Mouse (Mus musculus) gastrocnemius, postnatal 25 days (tissue): ENCODE data around the gene Hsd3b7. TPM values are rescaled to one million over a fixed set of nuclear protein-coding genes. Genes with fewer than 3 reads are reported as not detected.
A peak's percentile ranks its signal among the peaks of the same experiment; 100 is the strongest.

Experiments
- DNase-seq: peaks from one replicate; pipeline ENCODE4 v3.0.0; 2022
- long read RNA-seq, 2 experiments: library from polyadenylated mRNA; stranded (forward); transcript quantifications; one replicate each; pipeline ENCODE4 v2.0.0; 2021
- total RNA-seq, 2 experiments: library from RNA; stranded (reverse); gene quantifications; 1 replicate in 1 of 2; 2 replicates in 1 of 2; pipeline ENCODE4 v1.2.3; 2021

Gene Hsd3b7
- 1 to 10 TPM; 4.4 to 9.1 TPM for total RNA-seq
- long read RNA-seq, experiment 1, transcript Hsd3b7-201 (7 exons, 1,828 nt), result major isoform, 9 of 14 reads
- long read RNA-seq, experiment 1, partial matches to known transcripts, result 1 of 14 reads
- long read RNA-seq, experiment 1, other reads (novel, unspliced or antisense), result 3 of 14 reads
- long read RNA-seq, experiment 2, partial matches to known transcripts, result 3 of 6 reads
- long read RNA-seq, experiment 2, other reads (novel, unspliced or antisense), result 1 of 6 reads

DNA sequence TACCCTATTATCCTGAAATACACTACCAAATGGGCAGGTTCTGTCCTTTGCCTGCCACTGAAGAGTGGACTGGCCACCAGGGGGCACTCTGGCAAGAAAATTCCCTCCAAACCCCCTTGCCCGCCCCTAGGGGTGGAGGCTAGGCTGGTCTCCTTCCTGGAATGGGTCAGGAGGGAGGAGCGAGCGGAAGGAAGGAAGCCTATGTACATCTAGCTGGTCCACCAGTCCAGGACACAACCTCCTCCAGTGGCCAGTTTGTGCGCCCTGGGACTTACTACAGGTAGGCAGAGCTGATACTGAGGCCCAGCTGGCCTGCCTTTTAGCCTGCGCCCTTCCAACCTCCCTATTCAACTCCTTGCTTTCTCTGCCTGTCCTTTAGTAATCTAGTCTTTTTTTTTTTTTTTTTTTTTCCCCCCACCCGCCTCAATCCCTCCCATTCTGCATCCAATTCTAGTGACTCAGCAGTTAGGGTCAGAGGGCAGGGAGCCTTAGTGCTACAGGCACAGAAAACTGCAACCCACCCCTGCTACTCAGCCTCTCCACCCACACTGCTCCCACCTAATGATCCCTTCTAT lies at the start of gene Hsd3b7:
Hsd3b7 (plus strand) TSS at position 170 of the 575 bp plus-strand sequence.
- peak; percentile 89 for DNase-seq

DNA sequence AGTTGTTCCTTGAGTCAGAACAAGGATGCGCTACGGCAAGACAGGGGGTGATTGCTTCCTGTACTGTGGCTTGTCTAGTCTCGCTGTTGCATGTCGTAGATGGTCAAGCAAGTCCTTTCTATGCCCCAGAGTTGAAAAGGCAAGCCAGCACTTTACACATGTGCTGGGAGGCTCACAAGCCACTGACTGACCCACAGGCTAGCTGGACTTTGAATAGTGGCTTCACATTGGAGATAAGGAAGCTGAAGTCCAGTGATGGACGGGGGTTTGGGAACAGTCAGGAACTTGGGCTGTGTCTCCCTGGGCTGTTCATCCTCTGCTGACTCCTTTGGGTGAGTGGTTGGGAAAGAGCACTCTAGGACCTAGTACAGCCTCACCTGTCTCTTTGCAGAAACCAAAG lies 48.8 kb upstream of the Hsd3b7 start:
- DNase-seq, result no peak

DNA sequence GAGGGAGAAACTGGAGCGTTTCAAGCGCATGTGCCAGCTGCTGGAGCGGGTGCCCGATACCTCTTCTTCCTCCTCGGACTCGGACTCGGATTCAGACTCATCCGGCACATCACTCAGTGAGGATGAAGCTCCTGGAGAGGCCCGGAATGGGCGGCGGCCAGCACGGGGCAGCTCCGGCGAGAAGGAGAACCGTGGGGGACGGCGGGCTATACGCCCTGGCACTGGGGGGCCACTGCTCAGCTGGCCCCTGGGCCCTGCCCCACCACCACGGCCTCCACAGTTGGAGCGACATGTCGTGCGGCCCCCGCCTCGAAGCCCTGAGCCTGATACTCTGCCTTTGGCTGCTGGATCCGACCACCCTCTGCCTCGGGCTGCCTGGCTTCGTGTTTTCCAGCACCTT lies 48.3 kb upstream of the Hsd3b7 start:
- DNase-seq, result no peak

DNA sequence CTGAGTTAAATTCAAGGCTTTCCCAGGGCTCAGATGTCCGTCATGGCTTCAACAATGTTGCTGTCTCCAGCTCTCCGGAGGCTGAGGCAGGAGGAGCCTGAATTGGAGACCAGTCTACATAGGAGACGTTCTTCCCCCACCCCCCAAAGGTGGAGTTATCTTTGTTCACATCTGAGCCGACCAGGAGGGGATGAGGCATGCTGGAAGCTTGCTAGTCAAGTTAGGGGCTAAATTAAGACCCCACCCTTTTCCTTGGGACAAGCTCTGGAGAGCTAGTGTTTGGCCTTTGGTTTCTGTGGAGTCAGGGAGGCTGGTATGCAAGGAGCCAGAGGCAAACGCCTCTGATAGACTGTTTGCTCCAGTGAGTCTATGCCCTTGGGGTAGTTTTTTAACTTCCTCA lies 47.2 kb upstream of the Hsd3b7 start:
- no peak for DNase-seq

DNA sequence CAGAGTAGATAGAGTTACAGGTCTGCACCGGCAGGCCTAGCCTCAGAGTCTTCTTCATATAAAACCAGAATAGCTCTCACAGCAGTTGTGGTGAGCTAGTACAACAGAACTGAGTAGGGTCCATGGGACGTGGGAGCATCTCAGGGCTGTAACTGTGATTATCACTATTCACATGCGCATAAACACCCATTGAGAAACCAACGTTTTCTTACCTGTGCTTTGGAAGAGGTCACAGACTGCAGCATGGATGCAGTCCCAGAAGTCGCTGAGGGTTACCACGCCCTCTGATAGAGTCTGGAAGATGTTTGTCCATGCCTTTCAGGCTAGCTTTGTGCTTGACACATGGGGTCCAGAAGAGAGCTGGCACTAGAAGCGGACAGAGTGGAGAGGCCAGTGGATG lies 46.7 kb upstream of the Hsd3b7 start:
- DNase-seq, result no peak

DNA sequence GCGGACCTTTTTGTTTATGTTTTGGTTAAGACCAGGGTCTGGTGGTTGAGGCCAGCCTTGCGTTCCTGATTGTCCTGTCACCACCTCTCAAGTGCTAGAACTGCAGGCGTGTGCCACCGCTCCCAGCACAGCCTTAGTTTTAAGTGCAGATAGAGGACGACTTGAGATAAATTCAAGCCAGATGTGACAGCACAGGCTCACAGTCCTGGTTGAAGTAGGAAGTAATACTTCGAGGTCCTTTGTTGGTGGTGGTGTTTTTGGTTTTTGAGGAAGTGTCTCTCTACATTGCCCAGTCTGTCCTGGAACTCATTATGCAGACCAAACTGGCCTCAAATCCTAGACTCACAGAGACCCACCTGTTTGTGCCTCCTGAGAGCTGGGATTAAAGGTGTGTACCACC lies 40.7 kb upstream of the Hsd3b7 start:
- DNase-seq, result no peak

DNA sequence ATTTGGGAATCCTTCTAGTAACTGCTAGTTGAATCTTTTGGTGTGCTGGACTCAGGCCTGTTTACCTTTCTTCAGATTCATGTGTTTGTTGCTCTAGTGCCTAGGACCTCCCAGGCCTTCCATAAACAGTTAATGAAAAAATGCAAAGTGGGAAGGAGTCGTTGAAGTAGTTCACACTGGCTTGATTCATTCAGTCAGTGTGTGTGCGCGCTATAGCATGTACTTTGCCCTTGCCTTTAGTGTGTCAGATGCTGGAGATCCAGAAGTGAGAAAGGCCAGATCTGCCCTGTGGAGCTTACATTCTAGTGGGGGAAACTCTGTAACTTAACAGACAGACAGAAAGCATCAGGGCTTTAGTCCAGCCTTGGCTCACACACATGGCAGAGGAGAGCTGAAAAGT lies 39.9 kb upstream of the Hsd3b7 start:
- DNase-seq, result no peak

DNA sequence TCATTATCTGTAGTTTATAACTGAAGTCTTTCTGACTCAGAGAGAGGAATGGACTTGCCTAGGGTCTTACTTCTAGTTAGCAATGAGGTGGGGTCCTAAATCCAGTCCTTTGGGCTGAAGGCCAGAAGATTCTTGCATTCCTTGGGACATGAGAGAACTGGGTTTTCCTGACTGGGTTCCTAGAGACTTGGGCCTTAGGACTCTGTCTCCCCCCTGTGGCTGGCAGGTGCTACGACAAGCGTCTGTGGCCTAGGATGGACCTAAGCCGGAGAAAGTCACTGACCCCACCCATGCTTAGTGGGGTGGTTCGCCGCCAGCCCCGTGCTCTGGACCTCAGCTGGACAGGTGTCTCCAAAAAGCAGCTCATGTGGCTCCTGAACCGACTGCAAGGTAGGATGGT lies 39.4 kb upstream of the Hsd3b7 start:
- DNase-seq, result peak; percentile 51

DNA sequence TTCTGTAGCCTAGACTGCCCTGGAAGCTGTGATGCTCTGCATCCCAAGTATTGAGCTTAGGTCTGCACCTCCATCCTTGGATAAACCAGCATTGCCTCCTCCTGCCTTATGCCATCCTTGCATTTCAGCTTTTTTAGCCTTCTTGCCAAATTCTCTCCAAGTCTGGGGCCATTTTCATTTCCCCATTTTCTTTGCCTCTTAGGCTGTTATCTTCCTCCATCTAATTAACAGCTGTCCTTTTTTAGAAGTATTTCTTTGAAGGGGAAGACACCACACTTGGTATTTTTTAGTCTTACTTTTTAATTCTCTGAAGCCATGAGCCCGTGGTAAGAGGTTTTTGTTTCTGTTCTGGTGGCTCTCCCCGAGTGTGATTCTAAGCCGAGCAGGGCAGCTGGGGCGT lies 36.8 kb upstream of the Hsd3b7 start:
- DNase-seq, result no peak

DNA sequence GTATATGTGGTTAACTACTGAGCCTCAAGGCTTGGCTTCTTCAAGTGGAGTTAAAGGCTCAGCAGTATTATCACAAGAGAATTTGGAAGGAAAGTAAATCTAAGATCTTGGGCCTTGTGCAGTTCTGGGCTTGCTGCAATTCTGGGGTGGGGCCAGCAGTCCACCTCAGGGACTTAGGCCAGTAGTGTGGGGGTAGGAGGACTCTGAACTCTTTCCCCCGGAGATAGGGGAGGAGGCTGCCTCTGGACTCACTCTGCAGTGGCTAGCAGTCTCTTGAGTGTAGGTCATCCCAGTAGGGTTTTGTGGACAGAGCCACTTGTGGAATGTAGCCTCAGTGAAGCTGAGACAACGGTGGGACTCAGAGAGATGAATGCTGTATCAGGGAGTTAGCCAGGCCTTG lies 34.6 kb upstream of the Hsd3b7 start:
- DNase-seq, result no peak

DNA sequence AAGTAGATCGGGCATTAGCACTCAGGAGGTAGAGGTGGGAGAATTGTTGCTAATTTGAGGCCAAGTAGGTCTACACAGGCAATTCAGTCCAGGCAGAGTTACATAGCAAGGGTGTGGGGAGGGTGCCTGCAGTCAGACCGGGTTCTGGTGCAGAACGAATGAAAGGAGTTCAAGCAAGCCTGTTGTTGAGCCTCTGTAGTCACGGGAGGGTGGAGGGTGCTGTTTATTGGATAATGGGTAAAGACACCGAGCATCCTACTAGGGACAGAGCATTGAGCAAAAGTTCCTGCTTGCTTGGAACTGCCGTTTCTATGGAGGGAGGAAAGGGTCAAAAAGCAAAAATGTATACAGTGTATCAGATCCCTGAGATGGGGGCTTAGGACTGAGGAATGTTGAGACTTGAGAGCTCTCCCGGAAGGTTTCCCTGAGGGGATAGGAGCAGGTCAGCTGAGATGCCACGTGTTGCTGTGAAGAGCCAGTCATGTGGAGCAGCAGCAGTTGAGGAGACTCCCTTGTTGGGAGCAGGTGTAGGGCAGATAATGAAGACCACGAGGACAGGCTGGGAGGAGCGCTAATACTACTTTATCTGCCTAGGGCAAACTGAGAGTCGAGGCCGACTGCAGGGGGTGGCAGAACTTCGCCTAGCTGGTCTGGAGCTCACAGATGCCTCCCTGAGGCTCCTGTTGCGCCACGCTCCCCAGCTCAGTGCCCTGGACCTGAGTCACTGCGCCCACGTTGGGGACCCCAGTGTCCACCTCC lies 33.4 kb upstream of the Hsd3b7 start:
- no peak for DNase-seq

DNA sequence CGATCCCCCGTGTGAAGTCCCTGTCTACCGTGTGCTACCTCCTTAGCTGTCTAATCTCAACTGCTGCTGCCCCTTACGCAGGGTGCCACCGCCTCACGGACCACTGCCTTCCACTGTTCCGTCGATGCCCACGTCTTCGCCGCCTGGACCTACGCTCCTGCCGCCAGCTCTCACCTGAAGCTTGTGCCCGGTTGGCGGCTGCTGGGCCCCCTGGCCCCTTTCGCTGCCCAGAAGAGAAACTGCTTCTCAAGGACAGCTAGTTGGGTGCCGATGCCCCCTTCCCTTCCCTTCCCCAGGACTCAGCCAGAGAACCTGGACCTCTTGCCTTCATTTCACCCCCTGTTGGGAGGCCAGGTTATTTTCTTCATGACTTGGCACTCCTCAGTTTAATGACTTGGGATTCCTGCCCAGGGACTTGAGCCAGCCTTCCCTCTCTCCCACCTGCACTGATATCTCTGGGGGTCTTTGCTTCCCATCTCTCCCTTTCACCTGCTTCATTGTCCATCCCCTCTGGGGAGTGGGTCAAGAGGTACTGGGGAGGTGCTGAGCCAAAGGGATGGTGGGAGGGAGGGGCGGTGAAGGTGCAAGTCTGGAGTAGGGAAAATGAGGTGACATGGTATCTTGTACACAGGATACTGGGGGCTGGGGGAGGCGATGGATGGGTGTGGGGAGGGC lies 32.6 kb upstream of the Hsd3b7 start:
- DNase-seq, result no peak

DNA sequence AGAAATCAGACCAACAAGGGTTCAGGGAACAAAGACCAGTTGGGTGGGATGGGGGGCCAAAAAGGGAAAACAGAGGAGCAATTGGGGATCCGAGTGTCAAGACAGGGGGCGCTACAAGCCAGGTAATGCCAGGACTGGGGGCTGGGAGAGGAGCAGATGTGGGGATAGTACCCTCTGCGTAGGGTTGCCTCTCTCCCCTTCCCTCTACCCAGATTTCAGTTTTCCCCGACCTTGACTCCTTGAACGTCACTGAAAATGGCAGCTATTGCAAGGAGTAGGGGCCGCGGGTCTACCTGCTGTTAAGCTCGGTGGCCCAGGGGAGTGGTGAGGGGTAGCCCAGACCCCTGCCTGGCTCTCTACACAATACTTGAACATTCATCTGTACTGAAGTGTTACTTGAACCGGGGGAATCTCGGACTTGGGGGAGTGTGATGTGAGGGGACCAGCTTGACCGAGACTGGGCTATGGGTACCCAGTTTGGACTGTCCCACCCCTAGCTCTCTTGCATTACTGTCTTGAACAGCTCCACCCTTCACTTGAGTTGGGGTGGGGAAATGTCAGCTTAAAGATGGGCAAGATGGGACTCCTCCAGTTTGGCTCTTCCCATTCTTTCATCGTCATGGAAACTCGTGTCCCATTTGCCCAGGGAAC lies 31.9 kb upstream of the Hsd3b7 start:
- no peak for DNase-seq

DNA sequence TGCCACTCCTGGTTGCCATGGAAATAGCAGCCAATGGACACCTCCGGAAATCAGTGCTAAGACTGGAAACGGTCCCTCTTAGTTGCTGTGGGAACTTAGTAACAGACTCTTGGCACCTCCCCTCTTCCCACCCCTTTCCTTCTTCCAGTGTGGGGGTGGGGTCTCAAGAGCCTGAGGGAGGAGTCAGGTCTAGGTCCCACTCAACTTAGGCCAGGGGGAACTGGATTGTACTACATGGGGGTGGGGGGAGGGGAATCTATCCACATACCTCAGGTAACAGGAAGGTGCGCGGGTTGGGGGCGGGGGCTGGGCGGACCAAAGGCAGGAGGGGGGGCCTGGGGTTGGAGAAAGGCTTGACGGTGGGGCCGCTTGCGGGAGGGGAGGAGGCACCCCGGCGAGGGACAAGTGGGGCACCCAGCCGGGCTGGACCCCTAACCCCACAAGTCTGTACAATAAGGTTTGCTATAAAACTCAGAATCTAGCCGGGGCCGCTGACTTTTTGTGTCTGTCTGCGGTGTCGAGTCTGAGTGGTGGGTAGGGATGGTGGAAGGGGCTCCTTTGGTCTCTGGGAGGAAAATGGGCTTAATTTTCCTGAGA lies 31.3 kb upstream of the Hsd3b7 start:
- DNase-seq, result peak; percentile 92

DNA sequence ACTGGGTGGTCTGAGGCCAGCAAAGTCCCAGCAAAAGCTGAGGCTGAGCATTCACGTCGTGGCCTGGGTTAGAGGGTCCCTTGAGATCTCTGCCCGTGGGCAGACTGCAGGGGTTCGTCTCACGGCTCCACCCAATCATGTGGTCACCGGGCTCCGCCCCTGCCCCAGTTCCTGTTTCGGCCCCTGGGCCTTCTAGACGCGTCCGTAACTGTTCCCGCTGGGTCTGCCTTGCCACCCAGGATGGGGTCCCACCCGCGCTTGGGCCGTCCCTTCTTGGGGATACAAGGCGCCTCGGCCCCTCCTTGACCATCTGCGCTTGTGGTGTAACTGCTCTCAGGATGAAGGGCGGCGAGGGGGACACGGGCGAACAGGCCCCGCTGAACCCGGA lies 30.8 kb upstream of the Hsd3b7 start, which contains the start of gene Orai3:
Orai3 (plus strand) TSS at position 165 of the 388 bp plus-strand sequence.
- DNase-seq, result peak; percentile 89

DNA sequence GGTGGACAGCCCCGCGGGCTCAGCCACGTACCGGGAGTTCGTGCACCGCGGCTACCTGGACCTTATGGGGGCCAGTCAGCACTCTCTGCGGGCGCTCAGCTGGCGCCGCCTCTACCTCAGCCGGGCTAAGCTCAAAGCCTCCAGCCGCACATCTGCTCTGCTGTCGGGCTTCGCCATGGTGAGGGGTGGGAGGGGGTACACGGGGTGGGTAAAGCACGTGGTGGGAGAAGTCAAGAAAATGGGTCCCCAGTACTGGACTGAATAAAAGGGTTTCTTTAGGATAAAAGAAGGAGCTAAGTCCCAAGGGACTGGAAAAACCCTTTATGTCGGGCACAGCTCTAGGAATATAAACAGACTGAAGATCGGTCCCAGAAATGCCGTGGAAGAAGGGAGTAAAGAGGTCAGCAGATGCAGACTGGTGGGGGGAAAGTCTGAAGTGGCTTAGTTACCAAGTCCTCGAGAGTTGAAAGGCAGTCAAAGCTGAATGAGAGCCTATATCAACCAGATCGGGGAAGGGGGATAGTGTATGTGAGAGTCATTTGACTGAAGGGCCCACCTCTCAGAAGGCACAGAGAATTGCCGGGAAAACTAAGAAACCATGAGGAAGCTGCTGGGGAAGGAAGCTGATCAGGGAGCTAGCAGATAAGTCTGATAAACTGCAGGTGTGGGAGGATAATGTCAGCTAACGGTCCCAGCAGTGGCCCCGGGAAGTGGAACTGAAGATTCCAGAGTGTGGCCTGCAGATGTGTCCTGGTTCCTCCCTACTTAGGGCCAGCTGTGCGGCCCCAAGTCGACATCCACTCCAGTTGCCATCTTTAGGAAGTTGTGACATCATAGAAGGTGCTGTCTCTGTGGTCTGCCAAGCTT lies 30.1 kb upstream of the Hsd3b7 start:
- no peak for DNase-seq

DNA sequence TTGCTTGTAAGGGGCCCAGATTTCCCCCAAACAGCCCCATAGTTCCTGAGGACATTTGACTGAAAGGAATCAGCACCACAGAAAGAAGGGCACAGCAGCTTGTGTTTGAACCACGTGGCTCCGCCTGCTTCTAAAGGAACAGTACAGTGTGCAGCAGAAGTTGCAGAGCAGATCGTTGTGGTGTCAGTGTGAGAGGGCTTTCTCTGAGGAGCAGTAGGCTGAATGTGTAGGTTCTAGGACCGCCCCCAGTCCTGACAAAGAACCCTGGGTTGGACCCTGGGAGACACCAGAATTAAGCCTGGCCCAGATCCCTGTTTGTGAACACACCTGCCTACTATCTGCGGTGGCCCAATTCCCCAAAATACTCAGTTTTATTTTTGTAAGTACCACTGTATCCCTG lies 29.1 kb upstream of the Hsd3b7 start:
- DNase-seq, result no peak

DNA sequence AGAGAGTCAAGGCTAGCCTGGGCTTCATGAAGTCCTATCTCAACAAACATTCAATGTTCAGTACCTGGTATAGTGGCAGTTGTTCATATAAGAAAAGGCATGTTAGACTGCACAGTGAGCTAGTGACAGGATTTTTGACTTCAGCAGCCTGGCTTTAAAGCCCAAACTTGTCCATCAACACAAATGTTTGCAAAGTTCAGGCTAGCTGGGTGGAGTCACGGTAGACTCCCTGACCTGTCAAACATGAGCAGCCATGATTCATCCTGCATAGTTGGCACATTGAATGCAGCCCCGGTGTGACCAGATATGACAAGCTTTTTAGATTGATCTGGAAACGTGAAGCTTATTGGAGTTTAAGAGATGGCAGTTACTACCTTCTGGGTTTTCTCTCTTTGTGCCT lies 28.3 kb upstream of the Hsd3b7 start:
- no peak for DNase-seq

DNA sequence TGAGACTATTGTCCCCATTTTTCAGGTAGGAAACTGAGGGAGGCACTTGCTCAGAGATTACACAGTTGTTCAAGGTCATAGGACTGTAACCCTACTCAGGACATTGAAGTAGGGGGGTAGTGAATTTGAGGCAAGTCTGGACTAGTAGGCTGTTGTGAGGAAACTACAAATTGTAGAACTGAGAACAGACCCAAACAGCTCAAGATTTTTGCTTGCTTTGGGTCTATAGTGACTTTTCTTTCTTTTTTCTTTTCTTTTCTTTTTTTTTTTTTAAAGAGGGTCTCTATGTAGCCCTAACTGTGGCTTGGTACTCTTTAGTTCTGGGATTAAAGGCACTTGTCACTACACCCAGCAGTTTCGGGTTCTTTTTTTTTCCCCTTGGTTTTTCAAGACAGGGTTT lies 27.8 kb upstream of the Hsd3b7 start:
- no peak for DNase-seq

DNA sequence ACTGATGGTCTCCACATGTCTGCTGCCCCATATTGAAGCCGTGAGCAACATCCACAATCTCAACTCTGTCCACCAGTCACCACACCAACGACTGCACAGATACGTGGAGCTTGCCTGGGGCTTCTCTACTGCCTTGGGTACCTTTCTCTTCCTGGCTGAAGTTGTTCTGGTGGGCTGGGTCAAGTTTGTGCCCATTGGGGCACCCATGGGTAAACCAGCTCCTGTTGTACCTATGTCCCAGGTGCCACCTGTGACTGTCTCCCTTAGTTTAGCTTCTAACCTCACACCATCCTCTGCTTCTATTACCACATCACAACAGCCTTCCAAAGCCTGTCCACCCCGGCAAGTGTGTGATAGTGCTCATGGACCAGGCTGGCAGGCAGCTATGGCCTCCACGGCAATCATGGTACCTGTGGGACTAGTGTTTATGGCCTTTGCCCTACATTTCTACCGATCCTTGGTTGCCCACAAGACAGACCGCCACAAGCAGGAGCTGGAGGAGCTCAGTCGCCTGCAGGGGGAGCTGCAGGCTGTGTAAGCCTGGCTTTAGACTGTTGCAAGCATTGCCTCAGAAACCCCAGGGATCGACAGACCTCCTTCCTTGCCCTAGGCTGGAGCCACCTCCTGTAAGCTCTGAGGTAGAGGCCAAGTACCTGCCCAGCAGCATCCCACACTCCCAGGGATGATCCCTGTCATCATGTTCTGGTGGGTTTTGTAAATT lies 26.6 kb upstream of the Hsd3b7 start:
- peak; percentile 43 for DNase-seq
